Mouse (Mus musculus): ENCODE measurements around the gene 4931428L18Rik.

DNA sequence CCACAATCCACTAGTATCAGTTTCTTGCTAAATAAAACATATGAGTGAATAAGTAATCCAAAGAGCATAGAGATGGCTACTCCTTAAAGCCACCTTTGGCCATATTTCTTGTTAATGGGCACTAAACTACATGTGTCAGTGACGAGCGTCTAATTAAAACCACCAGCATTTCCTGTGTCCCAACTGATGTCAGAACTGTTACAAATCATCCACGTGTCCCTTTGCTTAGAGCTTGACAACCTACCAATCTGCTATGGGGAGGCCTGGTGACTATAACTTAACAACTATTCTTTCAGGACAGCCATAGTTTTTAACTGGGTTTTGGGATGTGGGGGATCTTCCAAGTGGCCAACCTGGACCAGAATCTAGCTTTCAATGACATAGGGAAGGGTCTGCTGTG is 164.3 kb downstream of the 4931428L18Rik start:
- TF ChIP-seq CTCF (IDR thresholded peaks at IDR 0.05; ENCODE audit: low read depth, low read length) (no peak), POLR2A (IDR thresholded peaks at IDR 0.05; ENCODE audit: insufficient read depth, low read length) (no peak), EP300 (IDR thresholded peaks at IDR 0.05; ENCODE audit: insufficient read depth, low read depth, low read length) (no peak)

Measured in ES-Bruce4 (cell line).